Mouse (Mus musculus) kidney, postnatal 4 days (tissue): ENCODE results near the gene Yipf3.
A peak's percentile ranks its signal among the peaks of the same experiment; 100 is the strongest.

Experiments
- DNase-seq, 2 experiments: peaks; one replicate each; pipeline ENCODE4 v3.0.0; 2021; ENCODE audit warnings: mixed read lengths in 2 of 2

Gene Yipf3

GRCm38 (mm10) chr17:46247512-46248188 lies at the start of gene Yipf3, which contains the start of gene Polr1c:
Gene Yipf3, plus strand, starts transcription at chr17:46248080.
Gene Polr1c, minus strand, starts transcription at chr17:46248054.
- peak; percentile 97 to 98 for DNase-seq

GRCm38 (mm10) chr17:46201151-46201550 lies 46.7 kb upstream of the Yipf3 start:
- DNase-seq: no peak

DNA sequence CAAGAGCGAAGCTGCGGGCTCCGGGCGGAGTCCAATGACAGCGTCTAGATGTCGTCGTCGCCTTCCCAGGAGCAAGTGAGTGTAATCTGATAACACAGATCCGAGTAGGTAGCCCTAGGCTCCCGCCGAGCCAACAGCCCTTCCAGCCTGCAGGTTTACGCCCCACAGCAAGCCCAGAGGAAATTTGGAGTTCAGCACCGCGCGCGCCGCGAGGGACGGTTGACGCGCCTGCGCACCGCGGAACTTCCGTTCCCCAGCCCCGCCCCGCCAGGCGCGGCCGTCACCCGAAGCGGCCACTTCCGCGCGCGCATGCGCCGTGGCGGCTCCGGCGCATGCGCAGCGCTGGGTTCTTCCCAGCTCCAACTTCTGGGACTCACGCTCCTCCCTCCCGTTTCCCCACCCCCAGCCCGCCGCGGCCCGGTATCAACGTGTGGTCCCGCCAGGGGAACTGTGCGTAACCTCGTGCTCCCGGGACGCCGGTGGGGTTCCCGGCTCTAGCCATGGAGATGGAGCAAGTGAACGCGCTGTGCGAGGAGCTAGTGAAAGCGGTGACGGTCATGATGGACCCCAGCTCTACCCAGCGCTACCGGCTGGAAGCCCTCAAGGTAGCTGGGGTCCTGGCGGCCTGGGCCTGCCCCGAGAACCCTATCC lies 45.3 kb upstream of the Yipf3 start, which contains the start of the genes Polh and Xpo5:
Gene Polh (minus strand): TSS at position 225 of the 651 bp plus-strand sequence.
Gene Xpo5 (plus strand): TSS at position 362 of the 651 bp plus-strand sequence.
- DNase-seq: peak; percentile 92 to 96

DNA sequence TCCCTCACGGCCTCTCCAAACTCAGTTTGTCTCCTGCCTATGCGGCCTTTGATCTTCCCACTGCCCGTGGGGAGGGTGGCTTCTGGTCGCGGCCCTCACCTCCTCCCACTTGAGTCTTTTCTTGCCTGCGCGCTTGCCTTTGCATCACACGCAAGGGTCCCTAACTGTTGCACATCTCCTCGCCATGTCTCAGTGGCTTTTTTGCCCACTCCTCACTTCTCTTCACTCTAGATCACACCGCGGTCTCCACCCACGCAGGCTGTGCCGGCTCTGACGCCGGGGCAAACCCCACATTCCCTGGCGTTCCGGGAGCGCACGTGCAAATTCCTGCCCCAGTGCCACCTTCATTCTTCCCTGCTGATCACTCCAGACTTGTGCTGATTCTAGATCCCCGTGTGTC lies 44.8 kb upstream of the Yipf3 start:
- no peak for DNase-seq

- no peak for DNase-seq
These were observed 41.2 kb upstream of the Yipf3 start for GRCm38 (mm10) chr17:46206676-46207075.

DNA sequence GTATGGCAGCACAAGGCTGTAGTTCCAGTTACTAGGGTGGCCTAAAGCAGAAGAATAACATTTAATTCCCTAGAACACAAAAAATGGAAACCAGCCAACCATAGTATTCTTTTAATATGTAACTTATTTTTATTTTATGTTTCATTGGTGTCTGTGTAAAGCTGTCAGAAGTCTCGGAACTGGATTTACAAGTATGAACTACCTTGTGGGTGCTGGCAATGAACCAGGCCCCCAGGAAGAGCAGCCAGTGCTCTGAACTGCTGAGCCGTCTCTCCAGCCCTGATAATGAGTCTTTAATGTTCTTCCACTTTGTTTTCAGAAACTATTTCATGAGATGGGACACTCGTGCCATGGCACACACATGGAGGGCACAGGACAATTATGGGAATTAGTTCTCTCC lies 37.3 kb upstream of the Yipf3 start:
- DNase-seq: peak; percentile 33 to 56

DNA sequence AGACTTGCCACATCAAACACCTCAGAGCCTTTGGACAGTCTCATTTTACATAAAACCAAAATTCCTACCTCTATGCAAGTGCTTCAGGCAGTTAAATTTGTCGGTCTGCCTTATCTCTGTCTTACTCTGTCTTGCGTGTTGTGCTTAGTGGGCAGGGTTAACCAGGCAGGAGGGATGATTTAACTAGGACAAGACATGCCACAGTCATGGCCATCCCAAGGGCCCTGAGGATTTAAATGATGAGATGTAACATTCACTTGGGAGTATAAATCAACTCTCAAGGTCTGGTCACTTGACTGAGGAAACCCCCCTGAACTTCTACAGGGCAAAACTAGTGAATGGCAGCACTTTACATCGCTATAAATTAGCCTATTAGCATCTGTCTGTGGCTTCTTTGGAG lies 26.3 kb upstream of the Yipf3 start:
- DNase-seq: no peak

- no peak for DNase-seq
These were observed 20.3 kb upstream of the Yipf3 start for GRCm38 (mm10) chr17:46227576-46227975.

GRCm38 (mm10) chr17:46236067-46236466 lies 11.8 kb upstream of the Yipf3 start:
- no peak for DNase-seq

DNA sequence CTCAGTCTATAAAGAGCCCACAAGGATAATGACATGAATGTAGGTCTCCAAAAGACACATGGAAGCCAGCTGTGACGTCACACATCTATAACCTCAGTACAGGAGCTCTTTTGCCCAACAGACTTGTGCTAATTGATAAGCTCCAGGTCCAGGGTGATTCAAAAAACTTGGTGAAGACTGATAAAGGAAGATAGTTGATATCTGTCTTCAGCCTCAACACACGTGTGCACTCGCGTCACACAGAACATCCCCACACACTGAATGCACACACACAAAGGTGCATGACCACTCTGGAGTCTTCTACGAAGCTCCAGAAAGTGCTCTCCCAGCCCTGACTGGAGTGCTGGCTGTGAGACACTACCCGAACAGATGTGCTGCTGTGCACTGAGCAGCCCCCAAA lies 10.8 kb upstream of the Yipf3 start:
- no peak for DNase-seq

- no peak for DNase-seq
These were observed 10.4 kb upstream of the Yipf3 start for GRCm38 (mm10) chr17:46237480-46237879.

- no peak for DNase-seq
These were observed 8.3 kb upstream of the Yipf3 start for GRCm38 (mm10) chr17:46239516-46240114.

DNA sequence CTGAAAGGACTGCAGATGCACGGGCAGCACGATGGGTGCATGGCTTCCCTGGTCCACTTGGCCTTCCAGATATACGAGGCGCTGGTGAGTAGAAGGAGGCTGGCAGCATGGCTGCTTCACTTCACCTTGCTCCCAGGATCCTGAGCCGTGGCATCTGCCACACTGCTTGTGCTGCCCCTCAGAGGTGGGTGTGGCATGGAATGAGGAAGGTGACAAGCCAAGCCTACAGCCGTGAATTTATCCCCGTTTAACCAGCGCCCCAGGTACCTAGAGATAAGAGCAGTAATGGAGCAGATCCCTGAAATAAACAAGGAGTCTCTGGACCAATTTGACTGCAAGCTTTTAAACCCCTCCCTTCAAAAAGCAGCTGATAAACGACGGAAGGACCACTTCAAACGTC lies 6.4 kb upstream of the Yipf3 start:
- no peak for DNase-seq

DNA sequence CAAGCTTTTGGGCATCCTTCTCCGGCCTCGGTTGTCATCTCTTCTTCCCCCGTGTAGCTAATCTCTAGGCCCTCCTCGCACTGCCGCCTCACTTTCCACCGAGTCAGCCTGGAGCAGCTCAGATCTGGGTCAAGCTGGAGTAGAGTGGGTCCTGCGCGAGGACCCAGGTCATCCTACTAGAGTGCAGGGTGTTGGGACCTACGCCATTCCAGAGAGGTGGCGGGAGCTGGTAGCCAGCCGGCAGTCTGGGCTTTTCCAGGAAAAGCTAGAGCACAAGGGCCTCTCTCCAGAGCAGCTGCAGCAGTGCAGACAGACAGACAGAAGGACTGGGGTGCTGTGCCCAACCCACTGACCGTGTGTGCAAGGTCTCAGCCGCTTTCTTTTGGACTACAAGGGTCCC lies 5.6 kb upstream of the Yipf3 start:
- DNase-seq: no peak

GRCm38 (mm10) chr17:46242993-46243392 lies 4.9 kb upstream of the Yipf3 start:
- no peak for DNase-seq

DNA sequence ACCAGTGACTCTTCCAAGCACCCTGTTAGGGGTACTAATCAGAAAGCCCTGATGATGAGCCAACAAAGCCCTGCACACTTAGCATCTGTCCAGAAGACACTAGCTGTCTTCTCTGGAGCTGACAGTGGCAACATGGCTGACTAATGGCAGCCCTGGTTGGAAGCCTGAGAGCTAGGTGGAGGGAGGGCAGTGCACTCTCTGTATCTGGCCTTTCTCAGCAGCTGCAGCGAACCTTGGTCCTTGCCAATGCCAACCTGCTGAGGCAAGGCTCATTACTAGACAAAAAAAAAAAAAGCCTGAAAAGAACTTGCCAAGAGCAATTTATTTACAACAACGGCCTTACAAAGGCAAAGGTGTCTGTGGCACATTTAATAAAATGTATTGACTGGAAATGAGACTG lies 4.3 kb upstream of the Yipf3 start:
- no peak for DNase-seq

- no peak for DNase-seq
These were observed 3.3 kb upstream of the Yipf3 start for GRCm38 (mm10) chr17:46244579-46244978.

- DNase-seq: no peak
These were observed 276 bp downstream of the Yipf3 start for GRCm38 (mm10) chr17:46248189-46248522.

DNA sequence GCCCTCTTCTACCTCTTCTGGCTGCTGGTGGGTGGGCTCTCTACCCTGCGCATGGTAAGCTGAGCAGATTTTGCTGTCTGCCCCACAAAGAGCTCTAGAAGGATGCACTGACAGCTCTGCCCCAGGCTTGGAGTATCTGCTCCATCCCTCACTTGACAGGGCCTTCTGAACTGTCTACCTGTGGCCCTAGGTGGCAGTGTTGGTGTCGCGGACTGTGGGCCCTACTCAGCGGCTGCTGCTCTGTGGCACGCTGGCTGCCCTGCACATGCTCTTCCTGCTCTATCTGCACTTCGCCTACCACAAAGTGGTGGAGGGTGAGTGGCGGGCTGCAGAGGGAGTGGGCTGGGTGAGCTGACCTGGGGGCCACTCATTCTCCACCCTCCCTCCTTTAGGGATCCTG lies 3.3 kb downstream of the Yipf3 start:
- no peak for DNase-seq

DNA sequence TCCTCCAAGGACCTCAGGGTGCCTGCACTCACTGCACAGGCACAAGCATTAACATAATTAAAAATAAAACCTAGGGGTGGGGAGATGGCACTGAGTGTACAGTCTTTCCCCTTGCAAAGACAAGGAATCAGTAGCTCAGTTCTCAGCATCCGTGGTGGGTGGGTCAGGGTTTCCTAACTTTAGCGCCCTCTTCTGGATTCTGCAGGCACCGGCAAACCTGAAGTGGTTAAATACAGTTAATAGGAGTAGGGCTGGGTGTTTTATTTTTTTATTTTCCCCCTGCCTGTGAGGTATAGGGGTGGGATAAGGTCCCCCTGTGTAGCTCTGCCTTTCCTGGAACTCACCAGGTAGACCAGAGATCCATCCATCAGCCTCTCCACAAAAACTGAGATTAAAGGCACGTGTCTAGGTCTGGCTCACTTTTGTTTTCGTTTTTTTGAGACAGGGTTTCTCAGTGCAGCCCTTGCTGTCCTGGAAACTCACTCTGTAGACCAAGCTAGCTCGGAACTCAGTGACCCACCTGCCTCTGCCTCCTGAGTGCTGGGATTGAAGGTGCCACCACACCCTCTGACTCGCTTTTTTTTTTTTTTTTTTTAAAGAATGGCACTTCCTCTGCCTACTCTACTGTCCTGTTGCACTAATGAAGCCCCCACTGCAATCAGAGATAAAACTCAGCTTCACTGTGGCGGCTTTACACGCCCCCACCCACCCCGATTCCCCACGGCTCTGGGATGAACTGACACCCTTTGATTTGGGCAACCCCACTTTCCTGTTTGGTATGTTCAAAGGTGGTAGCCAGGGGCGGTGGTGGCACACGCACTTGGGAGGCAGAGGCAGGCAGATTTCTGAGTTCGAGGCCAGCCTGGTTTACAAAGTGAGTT lies 4.9 kb downstream of the Yipf3 start:
- peak; percentile 63 to 74 for DNase-seq

- peak; percentile 96 for DNase-seq
These were observed 5.7 kb downstream of the Yipf3 start, which contains the start of gene Lrrc73 for GRCm38 (mm10) chr17:46253452-46254084. Gene Lrrc73, plus strand, starts transcription at chr17:46253531.

DNA sequence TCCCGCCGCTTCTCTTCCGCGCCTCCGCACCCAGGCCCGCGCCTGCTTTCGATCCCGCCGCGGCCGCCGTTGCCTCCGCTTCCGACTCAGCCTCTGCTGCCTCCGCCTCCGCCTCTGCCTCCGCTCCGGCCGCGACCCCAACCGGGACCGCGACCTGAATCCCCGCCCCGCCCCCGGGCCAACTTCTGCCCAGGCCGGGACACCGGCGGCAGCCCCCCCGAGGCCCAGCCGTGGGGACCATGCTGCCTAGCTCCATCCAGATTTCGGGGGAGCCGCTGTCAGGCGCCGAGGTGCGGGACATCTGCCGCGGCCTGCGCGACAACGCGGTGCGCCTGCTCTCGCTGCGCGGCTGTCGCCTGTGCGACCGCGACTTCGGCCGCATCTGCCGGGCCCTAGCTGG lies 6.2 kb downstream of the Yipf3 start:
- DNase-seq: peak in 1 of 2 experiments; percentile 30

- no peak for DNase-seq
These were observed 7.3 kb downstream of the Yipf3 start for GRCm38 (mm10) chr17:46255147-46255546.
